27 mouse cellular contexts compared by ENCODE assay signal in genomic region chr19:10115373-10116158, GRCm38 (mm10). TPM values are rescaled to one million over a fixed set of nuclear protein-coding genes. Genes with fewer than 3 reads are reported as not detected.
A peak's percentile ranks its signal among the peaks of the same experiment; 100 is the strongest.
DNase-seq lines count a peak whose midpoint lies in the region; ATAC-seq and TF ChIP-seq lines count a peak whose summit lies in the region.
"Had no signal": no experiment of that assay in that cellular context is flagged by ENCODE, and none has a peak within 500 bp of the region (broad histone marks: within the 10 kb centered on the region; RNA-seq: fewer than 3 reads in every experiment).

No protein-coding gene starts in this region.

- no peak overlapping the region for H3K9ac ChIP-seq in liver, adult 2 months (ENCODE audit: low read depth, low read length)
- no peak overlapping the region for H3K9ac ChIP-seq in intestine, embryonic 16.5 days (ENCODE audit: low read depth, low read length)
- H3K9ac ChIP-seq: embryonic facial prominence, embryonic 13.5 days; forebrain, embryonic 13.5 days; heart, embryonic 13.5 days; hindbrain, embryonic 12.5 days; hindbrain, embryonic 15.5 days had no signal

- no peaks in the 10 kb centered on the region for H3K36me3 ChIP-seq in liver, adult 2 months (ENCODE audit: control insufficient read depth, insufficient read depth, low read length)
- no peaks in the 10 kb centered on the region for H3K36me3 ChIP-seq in intestine, embryonic 16.5 days (ENCODE audit: control insufficient read depth, insufficient read depth, low read length)
- H3K36me3 ChIP-seq: embryonic facial prominence, embryonic 10.5 days; embryonic facial prominence, embryonic 13.5 days; forebrain, embryonic 10.5 days; heart, embryonic 10.5 days; heart, embryonic 13.5 days; hindbrain, embryonic 12.5 days; hindbrain, embryonic 15.5 days had no signal

- peak; percentile 53 for ATAC-seq in intestine, embryonic 16.5 days
- no peak for ATAC-seq in granulocyte monocyte progenitor cell, adult 5-6 weeks (replicated peaks; ENCODE audit: poor library complexity, severe bottlenecking)
- ATAC-seq: activated CD4-positive, CD25-positive, alpha-beta regulatory T cell, adult 4 months; forebrain, embryonic 13.5 days; forebrain, embryonic 16.5 days had no signal

- H3K27me3 ChIP-seq in liver, adult 2 months (ENCODE audit: control insufficient read depth, insufficient read depth, low read length) = no peaks in the 10 kb centered on the region
- H3K27me3 ChIP-seq in intestine, embryonic 16.5 days (replicated peaks; ENCODE audit: control insufficient read depth, insufficient read depth, low read length) = no peaks in the 10 kb centered on the region
- H3K27me3 ChIP-seq: embryonic facial prominence, embryonic 13.5 days; forebrain, embryonic 13.5 days; hindbrain, embryonic 12.5 days; hindbrain, embryonic 15.5 days had no signal

- H3K4me2 ChIP-seq in intestine, embryonic 16.5 days (ENCODE audit: low read depth, low read length) = no peak overlapping the region
- H3K4me2 ChIP-seq: embryonic facial prominence, embryonic 13.5 days; forebrain, embryonic 13.5 days; heart, embryonic 13.5 days; hindbrain, embryonic 12.5 days; hindbrain, embryonic 15.5 days had no signal

- no peaks in the 10 kb centered on the region for H3K79me2 ChIP-seq in liver, adult 2 months (ENCODE audit: control insufficient read depth, insufficient read depth, low read length)

- TF ChIP-seq POLR2A in liver, adult 2 months (IDR thresholded peaks at IDR 0.05; ENCODE audit: extremely low read depth, insufficient read depth, low read length) = no peak

- DNase-seq in heart, adult 11 months = peak; percentile 55
- no peak for DNase-seq in heart, postnatal 10 days
- DNase-seq in liver, adult 2 months (ENCODE audit: extremely low read depth, low read depth, low spot score) = peak; percentile 59
- no peak for DNase-seq in liver
- DNase-seq in layer of hippocampus, postnatal 25 days (ENCODE audit: extremely low spot score in 1 of 2, low spot score in 1 of 2) = no peak
- DNase-seq: adrenal gland, adult 8-10 months; adrenal gland, postnatal 25 days; cerebellum, adult 11-12 months; cerebellum, adult 8-10 months; cerebellum, postnatal 10 days; cerebellum, postnatal 36 days; embryo, embryonic 11 days; gastrocnemius, postnatal 10 days had no signal

- no peaks in the 10 kb centered on the region for H3K4me1 ChIP-seq in liver, adult 2 months (ENCODE audit: control insufficient read depth, insufficient read depth, low read length)
- H3K4me1 ChIP-seq in intestine, embryonic 16.5 days (ENCODE audit: control insufficient read depth, insufficient read depth, low read length) = no peaks in the 10 kb centered on the region
- H3K4me1 ChIP-seq: embryonic facial prominence, embryonic 13.5 days; forebrain, embryonic 13.5 days; heart, embryonic 10.5 days; heart, embryonic 13.5 days; hindbrain, embryonic 12.5 days; hindbrain, embryonic 15.5 days had no signal

- intact Hi-C loops in heart, postnatal 10 days (cut with DNase I) = no loop called here

- H3K4me3 ChIP-seq in liver, adult 2 months (ENCODE audit: insufficient read depth, low read depth, low read length) = no peak overlapping the region
- no peak overlapping the region for H3K4me3 ChIP-seq in intestine, embryonic 16.5 days (ENCODE audit: low read length)
- H3K4me3 ChIP-seq: embryonic facial prominence, embryonic 10.5 days; embryonic facial prominence, embryonic 13.5 days; erythroblast, embryonic 14.5 days; forebrain, embryonic 10.5 days; forebrain, embryonic 13.5 days; heart, adult 2 months; heart, embryonic 10.5 days; heart, embryonic 13.5 days; hindbrain, embryonic 12.5 days; hindbrain, embryonic 15.5 days had no signal

- no peak for TF ChIP-seq CTCF in liver, adult 2 months (IDR thresholded peaks at IDR 0.05; ENCODE audit: low read depth, low read length)

- WGBS in liver, adult 2 months = 50% methylated on average over 6 of the region's 6 CpGs
- WGBS in intestine, embryonic 16.5 days = 71% methylated on average over 6 of the region's 6 CpGs

- H3K27ac ChIP-seq in liver, adult 2 months (replicated peaks; ENCODE audit: insufficient read depth, low read depth, low read length) = no peak overlapping the region
- 0 out of 2 replicates have a peak overlapping the region, but pooled peaks have one; percentile 17 for H3K27ac ChIP-seq in intestine, embryonic 16.5 days (ENCODE audit: low read length)
- H3K27ac ChIP-seq: embryonic facial prominence, embryonic 10.5 days; embryonic facial prominence, embryonic 13.5 days; forebrain, embryonic 10.5 days; forebrain, embryonic 13.5 days; heart, adult 2 months; heart, embryonic 10.5 days; heart, embryonic 13.5 days; hindbrain, embryonic 12.5 days; hindbrain, embryonic 15.5 days had no signal

- no peaks in the 10 kb centered on the region for H3K9me3 ChIP-seq in intestine, embryonic 16.5 days (ENCODE audit: control insufficient read depth, low read length)
- H3K9me3 ChIP-seq: embryonic facial prominence, embryonic 10.5 days; embryonic facial prominence, embryonic 13.5 days; forebrain, embryonic 13.5 days; heart, embryonic 10.5 days; heart, embryonic 13.5 days; hindbrain, embryonic 12.5 days; hindbrain, embryonic 15.5 days had no signal

RNA-seq across cellular contexts. Expression of gene Fads2, which starts 14.0 kb away (rescaled TPM):
- 10 to 100 TPM; 11.3 to 14.4 TPM for total RNA-seq in heart, postnatal 10 days (2021)
- 284 and 293 TPM in 2 replicates for total RNA-seq in liver, adult 2 months (2014; rRNA removed)
- polyA plus RNA-seq in liver, adult 2 months (2012; rRNA removed) = 586 and 618 TPM in 2 replicates
- 206 and 216 TPM in 2 replicates for polyA plus RNA-seq in intestine, embryonic 16.5 days (2015; fragmentation: Nextera tagmentation; extraction: Ambion mirVana)
- 100 to 1,000 TPM; 164 to 182 TPM for total RNA-seq in layer of hippocampus, postnatal 25 days (2021)
- total RNA-seq in granulocyte monocyte progenitor cell, adult 5-6 weeks (2014; fragmentation: Nextera tagmentation) = 4.8 and 5.5 TPM in 2 replicates
- 3.7 and 5.4 TPM in 2 replicates for total RNA-seq in granulocyte monocyte progenitor cell, adult 5-6 weeks (2017)

Comparison
In these comparisons a context has a peak if more than half of its experiments do, and no peak if none do; other contexts are left out.
1. DNase-seq: peak in heart, adult 11 months (single experiment) and liver, adult 2 months (single experiment); none in heart, postnatal 10 days (0 of 2), liver (single experiment) and layer of hippocampus, postnatal 25 days (0 of 2).
2. RNA of gene Fads2, which starts 14.0 kb away (total RNA-seq): 284 to 293 TPM in liver, adult 2 months and 164 to 182 TPM in layer of hippocampus, postnatal 25 days; 11.3 to 14.4 TPM in heart, postnatal 10 days and 3.7 to 5.5 TPM in granulocyte monocyte progenitor cell, adult 5-6 weeks; every median in the first group is over 10 times any median in the second.